8 mouse cellular contexts compared by ENCODE assay signal in the genomic region with DNA sequence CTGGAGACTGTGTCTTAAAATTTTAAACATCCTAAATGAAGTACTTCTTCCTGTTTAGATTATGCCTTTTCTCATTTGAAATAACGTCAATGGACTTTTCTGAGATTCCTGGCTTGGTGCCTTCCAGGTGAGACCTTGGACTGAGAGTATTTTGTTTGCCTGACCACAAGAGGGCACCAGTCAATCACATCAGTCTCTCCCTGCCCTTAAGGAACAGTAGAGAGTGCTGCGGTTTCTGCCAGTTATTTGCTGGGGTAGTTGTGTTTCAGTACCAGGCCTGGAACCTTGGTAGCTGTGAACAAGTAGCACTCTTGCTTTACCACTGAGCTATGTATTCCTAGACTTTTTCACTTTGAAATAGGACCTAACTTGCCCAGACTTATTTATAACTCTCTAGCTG. TPM values are rescaled to one million over a fixed set of nuclear protein-coding genes. Genes with fewer than 3 reads are reported as not detected.
DNase-seq lines count a peak whose midpoint lies in the region; ATAC-seq and TF ChIP-seq lines count a peak whose summit lies in the region.

No protein-coding gene starts in this region.

- peak overlapping the region; percentile 19 to 26; a peak in 3 of 4 replicates for H3K4me3 ChIP-seq in MEL (ENCODE audit: control insufficient read depth in 1 of 2, insufficient read depth in 1 of 2, low read depth in 2 of 2, low read length in 2 of 2)
- H3K4me3 ChIP-seq in lung, embryonic 14.5 days (ENCODE audit: low read depth, low read length) = no peak overlapping the region

- H3K79me2 ChIP-seq in MEL (ENCODE audit: control insufficient read depth, insufficient read depth, low read length, poor library complexity) = no peaks in the 10 kb centered on the region

- peaks cover 20 to 26% of the 10 kb centered on the region in 2 experiments for H3K4me1 ChIP-seq in MEL (ENCODE audit: control insufficient read depth in 1 of 2, insufficient read depth in 2 of 2, low read length in 2 of 2)
- no peaks in the 10 kb centered on the region for H3K4me1 ChIP-seq in lung, embryonic 14.5 days (ENCODE audit: insufficient read depth)

- peak overlapping the region; percentile 78 for H3K27ac ChIP-seq in MEL (ENCODE audit: control insufficient read depth, low read depth, low read length)
- H3K27ac ChIP-seq in lung, embryonic 14.5 days (ENCODE audit: low read depth) = no peak overlapping the region

- peak; percentile 73 for ATAC-seq in lung, embryonic 14.5 days (ENCODE audit: insufficient read depth)

- no peak for TF ChIP-seq EP300 in MEL (IDR thresholded peaks at IDR 0.05; ENCODE audit: low read depth in 1 of 2, low read length in 2 of 2)

- TF ChIP-seq CTCF in MEL (IDR thresholded peaks at IDR 0.05 in 2 of 3, conservative IDR thresholded peaks at IDR 0.05 in 1 of 3; ENCODE audit: control insufficient read depth in 1 of 3, insufficient read depth in 1 of 3, low read depth in 2 of 3, low read length in 3 of 3, poor library complexity in 1 of 3, severe bottlenecking in 1 of 3) = peak; percentile 71 to 97 (median 79)
- TF ChIP-seq CTCF in lung, embryonic 14.5 days (IDR thresholded peaks at IDR 0.05; ENCODE audit: low read depth) = peak; percentile 81

- DNase-seq in heart, adult 11 months = peak; percentile 94
- DNase-seq in heart, postnatal 25 days (ENCODE audit: low spot score) = no peak
- peak; percentile 90 for DNase-seq in MEL (ENCODE audit: low read depth, low spot score)
- DNase-seq in cerebellum, adult 9-10 months = peak; percentile 78
- DNase-seq in gastrocnemius, postnatal 10 days = peak; percentile 44
- peak; percentile 77 for DNase-seq in kidney, adult 9 months
- peak; percentile 73 for DNase-seq in lung, embryonic 14.5 days
- DNase-seq in spleen, postnatal 14 days (ENCODE audit: low spot score in 2 of 2) = peak; percentile 40 to 69

- no peaks in the 10 kb centered on the region for H3K27me3 ChIP-seq in MEL (ENCODE audit: control insufficient read depth in 1 of 2, insufficient read depth in 2 of 2, low read length in 2 of 2)
- H3K27me3 ChIP-seq in lung, embryonic 14.5 days (ENCODE audit: insufficient read depth, low read length) = no peaks in the 10 kb centered on the region

- H3K9ac ChIP-seq in MEL (ENCODE audit: control insufficient read depth, low read depth, low read length, poor library complexity, severe bottlenecking) = peak overlapping the region; percentile 34; the same call in 1 of the 2 replicates
- H3K9ac ChIP-seq in lung, embryonic 14.5 days = no peak overlapping the region

- TF ChIP-seq RAD21 in MEL (IDR thresholded peaks at IDR 0.05; ENCODE audit: low read depth, low read length) = peak; percentile 97

- intact Hi-C loops in heart, postnatal 25 days (cut with DNase I) = loop anchor here (1.0 kb wide), 1 partner anchor 37 kb away; no protein-coding TSS in a partner anchor

- 8% methylated on average over 2 of the region's 2 CpGs for WGBS in lung, embryonic 14.5 days

- peaks cover 0 to 27% of the 10 kb centered on the region in 2 experiments; a peak in 2 of 4 replicates for H3K36me3 ChIP-seq in MEL (ENCODE audit: control insufficient read depth in 1 of 2, insufficient read depth in 2 of 2, low read length in 2 of 2)
- no peaks in the 10 kb centered on the region for H3K36me3 ChIP-seq in lung, embryonic 14.5 days (ENCODE audit: insufficient read depth)

- H3K9me3 ChIP-seq in MEL (replicated peaks; ENCODE audit: insufficient read depth, low read length) = no peaks in the 10 kb centered on the region
- H3K9me3 ChIP-seq in lung, embryonic 14.5 days (ENCODE audit: low read depth, low read length) = no peaks in the 10 kb centered on the region

- TF ChIP-seq POLR2A in MEL (IDR thresholded peaks at IDR 0.05; ENCODE audit: control insufficient read depth in 1 of 2, insufficient read depth in 1 of 2, low read depth in 1 of 2, low read length in 2 of 2, poor library complexity in 1 of 2) = no peak

- H3K4me2 ChIP-seq in lung, embryonic 14.5 days = no peak overlapping the region

TF ChIP-seq in MEL, 35 proteins besides CTCF, POLR2A, EP300 and RAD21:
- TF ChIP-seq SIN3A (IDR thresholded peaks at IDR 0.05; ENCODE audit: low read length) (no peak), ZC3H11A (IDR thresholded peaks at IDR 0.05; ENCODE audit: low read depth, low read length) (peak; percentile 90), TBP (IDR thresholded peaks at IDR 0.05; ENCODE audit: low read depth, low read length) (0 out of 2 replicates have a peak, but pooled peaks have one; percentile 8), ZNF384 (IDR thresholded peaks at IDR 0.05; ENCODE audit: low read depth, low read length) (no peak), SMC3 (IDR thresholded peaks at IDR 0.05; ENCODE audit: low read depth, low read length) (peak; percentile 89), KAT2A (conservative IDR thresholded peaks at IDR 0.05; ENCODE audit: low read depth, low read length) (no peak), MAZ (IDR thresholded peaks at IDR 0.05; ENCODE audit: low read depth, low read length) (no peak), MXI1 (IDR thresholded peaks at IDR 0.05; ENCODE audit: low read depth, low read length) (no peak)

RNA-seq across cellular contexts. Expression of a gene that starts 5.2 kb away (rescaled TPM):
- total RNA-seq in heart, postnatal 25 days (2021) = 10 to 100 TPM; 14.5 to 15.3 TPM
- total RNA-seq in MEL (2012; rRNA removed) = 28.1 and 36.6 TPM in 2 replicates
- polyA plus RNA-seq in MEL (2012; ENCODE audit: insufficient read depth in 1 of 2, insufficient read length in 2 of 2, low read depth in 1 of 2, low replicate concordance in 2 of 2, missing spikeins in 1 of 2) = 10 to 100 TPM in 1 of 2 experiments, not detected in 1; 71.2 TPM
- 10 to 100 TPM; 16.9 to 18.8 TPM for total RNA-seq in gastrocnemius, postnatal 10 days (2021)
- polyA plus RNA-seq in lung, embryonic 14.5 days (2014; fragmentation: Nextera tagmentation; extraction: Ambion mirVana) = 27.2 and 32.4 TPM in 2 replicates

RNA-seq across cellular contexts. Expression of a gene that starts 6.1 kb away (rescaled TPM):
- 100 to 1,000 TPM; 121 to 131 TPM for total RNA-seq in heart, postnatal 25 days (2021)
- total RNA-seq in MEL (2012; rRNA removed) = 24.5 and 28.2 TPM in 2 replicates
- 10 to 100 TPM; 70.1 to 94.1 TPM for polyA plus RNA-seq in MEL (2012; ENCODE audit: insufficient read depth in 1 of 2, insufficient read length in 2 of 2, low read depth in 1 of 2, low replicate concordance in 2 of 2, missing spikeins in 1 of 2)
- 10 to 100 TPM; 85.3 to 85.8 TPM for total RNA-seq in gastrocnemius, postnatal 10 days (2021)
- polyA plus RNA-seq in lung, embryonic 14.5 days (2014; fragmentation: Nextera tagmentation; extraction: Ambion mirVana) = 89.5 and 92.5 TPM in 2 replicates

RNA-seq across cellular contexts. Expression of a gene that starts 31.4 kb away (rescaled TPM):
- total RNA-seq in heart, postnatal 25 days (2021) = not detected
- total RNA-seq in MEL (2012; rRNA removed) = 0.10 and 0.12 TPM in 2 replicates
- polyA plus RNA-seq in MEL (2012; ENCODE audit: insufficient read depth in 1 of 2, insufficient read length in 2 of 2, low read depth in 1 of 2, low replicate concordance in 2 of 2, missing spikeins in 1 of 2) = under 1 TPM in 1 of 2 experiments, not detected in 1; 0.42 TPM
- total RNA-seq in gastrocnemius, postnatal 10 days (2021) = not detected
- polyA plus RNA-seq in lung, embryonic 14.5 days (2014; fragmentation: Nextera tagmentation; extraction: Ambion mirVana) = 0.24 and 0.51 TPM in 2 replicates
